Mouse (Mus musculus) liver, embryonic 11.5 days (tissue): ENCODE measurements at regions not wholly inside any gene's neighbourhood (a gene's known extent, or its start where the extent isn't known, plus 50 kb on each side); places are given as distances from the start of the nearest gene placed in this dataset.
A peak's percentile ranks its signal among the peaks of the same experiment; 100 is the strongest.

Source experiments
- ATAC-seq: fragments of 200-750 bp; cut with Nextera tagmentation; replicated peaks from 2 replicates; pipeline ENCODE4 v1.8.0; 2017; ENCODE audit warnings: moderate number of reproducible peaks, mild to moderate bottlenecking, moderate TSS enrichment, moderate library complexity; ENCODE audit not compliant: low FRiP score
- DNase-seq: peaks from one replicate; pipeline ENCODE4 v3.0.0-alpha.2; 2017; ENCODE audit warnings: low spot score
- H3K27ac ChIP-seq: fragments of 300-500 bp; sonication (generic); 2 replicates; pipeline ENCODE4 v1.5.1; 2014; ENCODE audit warnings: mild to moderate bottlenecking, low read depth, low read length, control low read depth
- H3K27me3 ChIP-seq: fragments of 300-500 bp; sonication (generic); replicated peaks from 2 replicates; pipeline ENCODE4 v1.6.1; 2014; ENCODE audit warnings: low read length, mixed read lengths; ENCODE audit not compliant: control insufficient read depth, insufficient read depth
- H3K36me3 ChIP-seq: fragments of 300-500 bp; sonication (generic); 2 replicates; pipeline ENCODE4 v1.6.1; 2014; ENCODE audit warnings: mild to moderate bottlenecking, low read length, moderate library complexity, mixed read lengths; ENCODE audit not compliant: control insufficient read depth, insufficient read depth
- H3K4me1 ChIP-seq: fragments of 300-500 bp; sonication (generic); replicated peaks from 2 replicates; pipeline ENCODE4 v1.6.1; 2014; ENCODE audit warnings: low read length, mixed read lengths; ENCODE audit not compliant: control insufficient read depth, insufficient read depth
- H3K4me2 ChIP-seq: fragments of 300-500 bp; sonication (generic); 2 replicates; pipeline ENCODE4 v1.6.1; 2014; ENCODE audit warnings: mild to moderate bottlenecking, control low read depth, moderate library complexity
- H3K4me3 ChIP-seq: fragments of 300-500 bp; sonication (generic); 2 replicates; pipeline ENCODE4 v1.5.1; 2014; ENCODE audit warnings: low read depth, low read length, control low read depth
- H3K9ac ChIP-seq: fragments of 300-500 bp; sonication (generic); 2 replicates; pipeline ENCODE4 v1.6.1; 2014; ENCODE audit warnings: low read depth, low read length, control low read depth
- H3K9me3 ChIP-seq: fragments of 300-500 bp; sonication (generic); 2 replicates; pipeline ENCODE4 v1.6.1; 2016; ENCODE audit warnings: low read length, inconsistent platforms, mixed read lengths; ENCODE audit not compliant: control insufficient read depth
- WGBS: fragments of 180-500 bp; shearing (Covaris S2); extraction: QIAGEN DNeasy Blood & Tissue Kit; methylation state at CpG from one replicate; pipeline ENCODE4 v1.1.7; 2014; 5-methylcytosine and 5-hydroxymethylcytosine counted together

GRCm38 (mm10) chr6:67186537-67187274 lies 51.3 kb upstream of the Serbp1 start:
- H3K4me1 ChIP-seq, result peaks cover 7% of the 10 kb centered on the region; the same call in 1 of the 2 replicates
- H3K9ac ChIP-seq, result no peak overlapping the region
- peak; percentile 93 for ATAC-seq
- H3K9me3 ChIP-seq, result no peaks in the 10 kb centered on the region
- 68% methylated on average over 7 of the region's 7 CpGs for WGBS
- no peak for DNase-seq
- H3K4me2 ChIP-seq, result peak overlapping the region; percentile 32
- H3K27ac ChIP-seq, result peak overlapping the region; percentile 9; the same call in 1 of the 2 replicates
- no peaks in the 10 kb centered on the region for H3K27me3 ChIP-seq
- H3K36me3 ChIP-seq, result no peaks in the 10 kb centered on the region
- no peak overlapping the region for H3K4me3 ChIP-seq

GRCm38 (mm10) chr6:67184662-67185061 lies 53.3 kb upstream of the Serbp1 start:
- H3K27ac ChIP-seq, result no peak overlapping the region
- no peak overlapping the region for H3K4me3 ChIP-seq
- no peak overlapping the region for H3K4me2 ChIP-seq
- H3K27me3 ChIP-seq, result no peaks in the 10 kb centered on the region
- no peak overlapping the region for H3K9ac ChIP-seq
- peaks cover 7% of the 10 kb centered on the region; the same call in 1 of the 2 replicates for H3K4me1 ChIP-seq
- DNase-seq, result no peak
- ATAC-seq, result no peak
- 66% methylated on average over 2 of the region's 2 CpGs for WGBS
- no peaks in the 10 kb centered on the region for H3K9me3 ChIP-seq
- H3K36me3 ChIP-seq, result no peaks in the 10 kb centered on the region

- Histone ChIP-seq H3K4me2 (peak overlapping the region; percentile 11; the same call in 1 of the 2 replicates), H3K4me3 (no peak overlapping the region)
Measured at GRCm38 (mm10) chr6:67183481-67184215, 54.3 kb upstream of the Serbp1 start.

GRCm38 (mm10) chr6:67182453-67182852 lies 55.5 kb upstream of the Serbp1 start:
- no peak overlapping the region for H3K4me2 ChIP-seq
- H3K36me3 ChIP-seq, result no peaks in the 10 kb centered on the region
- H3K27me3 ChIP-seq, result no peaks in the 10 kb centered on the region
- no peak for ATAC-seq
- peaks cover 7% of the 10 kb centered on the region; the same call in 1 of the 2 replicates for H3K4me1 ChIP-seq
- H3K27ac ChIP-seq, result no peak overlapping the region
- no peak overlapping the region for H3K9ac ChIP-seq
- H3K4me3 ChIP-seq, result no peak overlapping the region
- WGBS, result 82% methylated on average over 2 of the region's 2 CpGs
- no peaks in the 10 kb centered on the region for H3K9me3 ChIP-seq
- DNase-seq, result no peak

More at GRCm38 (mm10) chr6:67183481-67184215, 54.3 kb upstream of the Serbp1 start:
- Histone ChIP-seq H3K27ac (no peak overlapping the region), H3K9me3 (no peaks in the 10 kb centered on the region), H3K4me1 (peaks cover 7% of the 10 kb centered on the region; the same call in 1 of the 2 replicates), H3K9ac (no peak overlapping the region), H3K36me3 (no peaks in the 10 kb centered on the region), H3K27me3 (no peaks in the 10 kb centered on the region)
- DNase-seq (no peak), ATAC-seq (no peak)
- WGBS, result 62% methylated on average over 15 of the region's 15 CpGs

- Histone ChIP-seq H3K36me3 (no peaks in the 10 kb centered on the region), H3K9me3 (no peaks in the 10 kb centered on the region), H3K27me3 (no peaks in the 10 kb centered on the region), H3K27ac (no peak overlapping the region), H3K4me1 (peaks cover 3% of the 10 kb centered on the region; the same call in 1 of the 2 replicates), H3K4me2 (no peak overlapping the region), H3K4me3 (no peak overlapping the region), H3K9ac (no peak overlapping the region)
- 61% methylated on average over 4 of the region's 4 CpGs for WGBS
- DNase-seq, result no peak
- ATAC-seq, result no peak
Measured at GRCm38 (mm10) chr6:67181459-67181858, 56.5 kb upstream of the Serbp1 start.

- H3K4me2 ChIP-seq, result no peak overlapping the region
- H3K4me3 ChIP-seq, result no peak overlapping the region
- ATAC-seq (no peak), DNase-seq (no peak)
- H3K9me3 ChIP-seq, result no peaks in the 10 kb centered on the region
- H3K4me1 ChIP-seq, result peaks cover 3% of the 10 kb centered on the region; the same call in 1 of the 2 replicates
- no peaks in the 10 kb centered on the region for H3K27me3 ChIP-seq
- H3K9ac ChIP-seq, result no peak overlapping the region
- no peak overlapping the region for H3K27ac ChIP-seq
- WGBS, result 71% methylated on average over 7 of the region's 7 CpGs
- H3K36me3 ChIP-seq, result no peaks in the 10 kb centered on the region
Measured at GRCm38 (mm10) chr6:67179416-67179815, 58.6 kb upstream of the Serbp1 start.

- Histone ChIP-seq H3K4me1 (peaks cover 1% of the 10 kb centered on the region; the same call in 1 of the 2 replicates), H3K4me2 (no peak overlapping the region), H3K27ac (no peak overlapping the region), H3K27me3 (no peaks in the 10 kb centered on the region), H3K9ac (no peak overlapping the region), H3K4me3 (no peak overlapping the region), H3K9me3 (no peaks in the 10 kb centered on the region), H3K36me3 (no peaks in the 10 kb centered on the region)
- 57% methylated on average over 4 of the region's 4 CpGs for WGBS
- DNase-seq, result no peak
- ATAC-seq, result no peak
Measured at GRCm38 (mm10) chr6:67178531-67178930, 59.4 kb upstream of the Serbp1 start.

- DNase-seq (no peak), ATAC-seq (no peak)
- Histone ChIP-seq H3K9ac (no peak overlapping the region), H3K36me3 (no peaks in the 10 kb centered on the region), H3K27ac (no peak overlapping the region), H3K4me3 (no peak overlapping the region), H3K27me3 (no peaks in the 10 kb centered on the region), H3K4me2 (no peak overlapping the region), H3K4me1 (no peaks in the 10 kb centered on the region), H3K9me3 (no peaks in the 10 kb centered on the region)
- 48% methylated on average over 1 of the region's 1 CpGs for WGBS
Measured at GRCm38 (mm10) chr6:67178101-67178500, 59.9 kb upstream of the Serbp1 start.
